11 mouse cellular contexts compared by ENCODE assay signal in the genomic region with DNA sequence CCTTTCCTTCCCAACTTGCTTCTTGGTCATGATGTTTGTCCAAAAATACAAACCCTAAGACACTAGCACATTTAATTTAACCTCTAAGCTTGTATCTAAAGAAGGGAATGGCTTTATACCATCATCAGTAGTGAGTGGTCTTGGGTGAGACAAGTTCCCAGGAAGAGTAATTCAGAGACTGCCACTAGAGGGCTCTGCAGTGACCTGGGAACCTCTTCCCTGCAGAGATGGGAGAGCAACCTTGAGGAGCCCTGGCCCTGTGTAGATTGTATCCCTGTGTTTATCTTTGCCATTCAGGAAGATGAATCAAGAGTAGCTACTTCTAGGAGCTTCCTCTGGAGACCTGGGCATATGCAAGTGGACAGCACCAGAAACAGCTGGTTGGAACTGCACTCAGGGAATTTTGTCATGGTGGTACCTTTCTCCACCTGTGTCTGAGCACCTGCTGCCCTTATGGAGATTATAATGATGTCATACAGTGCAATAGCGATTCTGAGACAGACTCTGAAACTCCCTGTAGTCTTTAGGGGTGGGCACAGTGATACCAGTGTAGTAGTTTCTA. TPM values are rescaled to one million over a fixed set of nuclear protein-coding genes. Genes with fewer than 3 reads are reported as not detected.
A peak's percentile ranks its signal among the peaks of the same experiment; 100 is the strongest.
DNase-seq lines count a peak whose midpoint lies in the region; ATAC-seq and TF ChIP-seq lines count a peak whose summit lies in the region.
"Had no signal": no experiment of that assay in that cellular context is flagged by ENCODE, and none has a peak within 500 bp of the region (broad histone marks: within the 10 kb centered on the region; RNA-seq: fewer than 3 reads in every experiment).

No protein-coding gene starts in this region.

- H3K27me3 ChIP-seq in kidney, postnatal 0 days (ENCODE audit: insufficient read depth, low read length), result no peaks in the 10 kb centered on the region; the same call in 1 of the 2 replicates
- H3K27me3 ChIP-seq in testis, adult 2 months (ENCODE audit: control insufficient read depth, insufficient read depth, low read length), result no peaks in the 10 kb centered on the region

- no peak for TF ChIP-seq POLR2A in testis, adult 2 months (IDR thresholded peaks at IDR 0.05; ENCODE audit: control insufficient read depth, low read depth, low read length)

- peak; percentile 22; the same call in 1 of the 2 replicates for ATAC-seq in kidney, postnatal 0 days (replicated peaks; ENCODE audit: low FRiP score, low read depth)
- ATAC-seq in megakaryocyte-erythroid progenitor cell, adult 5-6 weeks (replicated peaks; ENCODE audit: low FRiP score, low TSS enrichment, poor library complexity, severe bottlenecking), result peak; percentile 73; the same call in 1 of the 2 replicates

- H3K4me3 ChIP-seq in kidney, postnatal 0 days (replicated peaks; ENCODE audit: low read depth, low read length), result no peak overlapping the region
- H3K4me3 ChIP-seq in testis, adult 2 months (ENCODE audit: control insufficient read depth, low read depth, low read length), result no peak overlapping the region

- H3K9ac ChIP-seq in kidney, postnatal 0 days (ENCODE audit: low read depth, low read length), result no peak overlapping the region

- H3K36me3 ChIP-seq in kidney, postnatal 0 days (ENCODE audit: insufficient read depth, low read length), result no peaks in the 10 kb centered on the region
- no peaks in the 10 kb centered on the region for H3K36me3 ChIP-seq in testis, adult 2 months (ENCODE audit: control insufficient read depth, insufficient read depth, low read length)
- H3K36me3 ChIP-seq: G1E had no signal

- peak; percentile 78 for TF ChIP-seq CTCF in kidney, postnatal 0 days (IDR thresholded peaks at IDR 0.05; ENCODE audit: low read depth)
- peak; percentile 49; the same call in 1 of the 2 replicates for TF ChIP-seq CTCF in testis, adult 2 months (IDR thresholded peaks at IDR 0.05; ENCODE audit: control insufficient read depth, insufficient read depth, insufficient replicate concordance, low read depth, low read length)

- H3K27ac ChIP-seq in kidney, postnatal 0 days, result no peak overlapping the region
- no peak overlapping the region for H3K27ac ChIP-seq in testis, adult 2 months (ENCODE audit: control insufficient read depth, insufficient read depth, low read depth, low read length)

- H3K9me3 ChIP-seq in kidney, postnatal 0 days (replicated peaks; ENCODE audit: low read length), result no peaks in the 10 kb centered on the region

- no peak overlapping the region for H3K4me2 ChIP-seq in kidney, postnatal 0 days (ENCODE audit: low read length)

- 28% methylated on average over 1 of the region's 1 CpGs for WGBS in kidney, postnatal 0 days

- no peaks in the 10 kb centered on the region for H3K4me1 ChIP-seq in kidney, postnatal 0 days (replicated peaks; ENCODE audit: insufficient read depth, low read length)
- H3K4me1 ChIP-seq in testis, adult 2 months (ENCODE audit: control insufficient read depth, insufficient read depth, low read length), result peaks cover 9% of the 10 kb centered on the region

- DNase-seq in gastrocnemius, adult 18-20 months (ENCODE audit: low spot score), result peak; percentile 25
- no peak for DNase-seq in gastrocnemius, postnatal 4 days (ENCODE audit: low spot score in 2 of 2)
- peak; percentile 38 for DNase-seq in 3T3-L1 (ENCODE audit: low read depth, low spot score)
- peak; percentile 76 for DNase-seq in adrenal gland, postnatal 14 days
- DNase-seq in embryo, embryonic 9.5 days (ENCODE audit: extremely low spot score), result peak; percentile 44
- peak; percentile 76 for DNase-seq in kidney, postnatal 0 days (ENCODE audit: low spot score)

RNA-seq across cellular contexts. Expression of gene Slc35f3, which starts 1.0 kb away (rescaled TPM):
- total RNA-seq in gastrocnemius, adult 18-20 months (2021), result under 1 TPM in 1 of 2 experiments, not detected in 1; 0.33 TPM
- under 1 TPM; 0.29 to 0.37 TPM for total RNA-seq in gastrocnemius, postnatal 4 days (2021)
- total RNA-seq in adrenal gland, postnatal 14 days (2021), result 1.2 and 1.3 TPM in 2 replicates
- polyA plus RNA-seq in kidney, postnatal 0 days (2015; fragmentation: Nextera tagmentation; extraction: Ambion mirVana), result 1.2 and 1.4 TPM in 2 replicates
- total RNA-seq in megakaryocyte-erythroid progenitor cell, adult 5-6 weeks (2014; fragmentation: Nextera tagmentation), result not detected in 2 replicates
- not detected in 2 replicates for total RNA-seq in megakaryocyte-erythroid progenitor cell, adult 5-6 weeks (2017)
- polyA plus RNA-seq in testis, adult 2 months (2012; rRNA removed), result 0.08 and 0.14 TPM in 2 replicates
- total RNA-seq: G1E; heart, postnatal 14 days; neutrophil, adult 5-6 weeks had no signal
- polyA plus RNA-seq: G1E had no signal

Comparison
In these comparisons a context has a peak if more than half of its experiments do, and no peak if none do; other contexts are left out.
1. DNase-seq: peak in gastrocnemius, adult 18-20 months (single experiment), 3T3-L1 (single experiment), adrenal gland, postnatal 14 days (single experiment), embryo, embryonic 9.5 days (single experiment) and kidney, postnatal 0 days (single experiment); none in gastrocnemius, postnatal 4 days (0 of 2).